Mouse (Mus musculus) lung, postnatal 0 days (tissue): ENCODE results near the gene Gm9936.

Source experiments
- CTCF ChIP-seq: IDR thresholded peaks from 2 replicates; pipeline ENCODE4 v1.5.1; 2016; ENCODE audit warnings: antibody characterized with exemption, mild to moderate bottlenecking
- EP300 ChIP-seq: IDR thresholded peaks from 2 replicates; pipeline ENCODE4 v1.6.1; 2016; ENCODE audit warnings: antibody characterized with exemption, mild to moderate bottlenecking, control low read depth

GRCm38 (mm10) chr5:114822796-114823688 is 35.4 kb downstream of the Gm9936 start, which contains the start of gene 1500011B03Rik:
- TF ChIP-seq CTCF (no peak), EP300 (no peak)
